Mouse (Mus musculus) CH12.LX (cell line): Measurements from ENCODE around the gene Sh3bp5l.

ENCODE experiments used
- E2F4 ChIP-seq: IDR thresholded peaks from 2 replicates; pipeline ENCODE4 v1.6.1; 2011; ENCODE audit warnings: low read depth, low read length, improper control_type of control experiment; ENCODE audit not compliant: insufficient replicate concordance
- EP300 ChIP-seq: IDR thresholded peaks from 2 replicates; pipeline ENCODE4 v1.6.1; 2011; ENCODE audit warnings: low read length, improper control_type of control experiment
- GABPA ChIP-seq: IDR thresholded peaks from 2 replicates; pipeline ENCODE4 v1.6.1; 2012; ENCODE audit warnings: low read depth, low read length, improper control_type of control experiment, inconsistent platforms; ENCODE audit not compliant: insufficient replicate concordance
- HCFC1 ChIP-seq: IDR thresholded peaks from 2 replicates; pipeline ENCODE4 v1.6.1; 2012; ENCODE audit warnings: low read depth, mild to moderate bottlenecking, inconsistent platforms, low read length, improper control_type of control experiment
- MEF2A ChIP-seq: IDR thresholded peaks from 2 replicates; pipeline ENCODE4 v1.6.1; 2014; ENCODE audit warnings: low read depth, mild to moderate bottlenecking, inconsistent platforms, low read length, improper control_type of control experiment, borderline replicate concordance
- POLR2A ChIP-seq: IDR thresholded peaks from 2 replicates; pipeline ENCODE4 v1.6.1; 2011; ENCODE audit warnings: low read depth, mild to moderate bottlenecking, improper control_type of control experiment, low read length
- POLR2AphosphoS2 ChIP-seq: IDR thresholded peaks from 2 replicates; pipeline ENCODE4 v1.6.1; 2011; ENCODE audit warnings: low read depth, low read length, improper control_type of control experiment
- TBP ChIP-seq: conservative IDR thresholded peaks from 2 replicates; pipeline ENCODE4 v1.6.1; 2011; ENCODE audit warnings: low read depth, low read length, improper control_type of control experiment

DNA sequence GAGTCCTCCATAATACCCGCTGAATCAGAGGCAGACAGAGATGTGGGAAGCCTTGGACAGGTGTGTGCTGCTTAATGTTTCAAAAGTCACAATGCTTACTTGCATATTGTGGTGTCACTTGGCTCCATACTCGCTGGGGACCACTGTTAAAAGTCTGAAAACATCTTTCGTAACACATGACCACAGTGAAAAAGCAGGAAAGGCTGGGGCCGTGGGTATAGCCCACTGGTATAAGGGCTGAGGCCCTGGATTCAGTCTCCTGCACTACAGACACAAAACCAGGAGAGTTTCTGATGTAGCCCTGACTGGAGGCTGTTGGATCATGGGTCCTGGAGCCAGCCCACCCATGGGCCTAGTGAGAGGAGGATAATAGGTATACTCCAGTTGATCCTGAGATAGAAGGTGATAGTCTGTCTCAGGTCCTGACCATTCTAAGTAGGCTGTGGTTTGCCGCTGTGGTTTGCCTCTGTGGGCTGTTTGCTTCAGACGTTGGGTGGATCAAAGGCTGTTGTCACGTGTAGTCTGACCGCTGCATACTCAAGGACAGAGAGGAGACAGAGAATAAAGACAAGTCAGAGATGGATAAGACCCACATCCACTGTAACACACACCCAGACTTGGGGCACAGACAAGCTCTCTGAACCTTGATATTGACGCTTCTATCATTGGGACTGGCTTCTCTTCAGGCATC lies 40.4 kb upstream of the Sh3bp5l start:
- TF ChIP-seq POLR2A (no peak), TBP (no peak), EP300 (no peak), HCFC1 (no peak), POLR2AphosphoS2 (no peak), E2F4 (no peak), MEF2A (no peak), GABPA (no peak)
